Mouse (Mus musculus) layer of hippocampus, postnatal 36 days (tissue): ENCODE measurements around the gene Cisd1. TPM values are rescaled to one million over a fixed set of nuclear protein-coding genes. Genes with fewer than 3 reads are reported as not detected.

Experiments
- DNase-seq, 2 experiments: peaks; one replicate each; pipeline ENCODE4 v3.0.0; 2022
- total RNA-seq, 2 experiments: library from RNA; stranded (reverse); gene quantifications; 2 replicates each; pipeline ENCODE4 v1.2.3; 2021

Cisd1 gene
- total RNA-seq, 2 experiments from 2014 or later = 126 to 147 TPM

DNA sequence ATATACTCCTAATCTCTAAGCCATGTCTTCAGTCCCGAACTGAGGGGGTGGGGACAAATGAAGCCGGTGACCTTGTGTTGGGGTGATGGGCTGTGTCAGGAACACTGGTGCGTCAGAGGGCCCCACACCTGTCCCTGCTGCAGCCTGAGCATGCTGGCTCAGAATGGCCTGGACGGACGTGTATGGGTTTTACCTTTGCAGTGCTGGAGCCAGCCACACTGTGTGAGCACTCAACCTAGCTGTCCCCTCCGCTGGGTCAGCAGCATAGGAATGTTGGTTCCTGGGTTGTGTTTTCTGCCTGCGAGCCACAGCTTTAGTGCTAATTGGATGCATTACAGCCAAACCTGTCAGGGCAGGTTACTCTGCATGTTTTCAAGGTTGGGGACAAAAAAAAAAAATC, 18.6 kb downstream of the Cisd1 start:
- DNase-seq = no peak

DNA sequence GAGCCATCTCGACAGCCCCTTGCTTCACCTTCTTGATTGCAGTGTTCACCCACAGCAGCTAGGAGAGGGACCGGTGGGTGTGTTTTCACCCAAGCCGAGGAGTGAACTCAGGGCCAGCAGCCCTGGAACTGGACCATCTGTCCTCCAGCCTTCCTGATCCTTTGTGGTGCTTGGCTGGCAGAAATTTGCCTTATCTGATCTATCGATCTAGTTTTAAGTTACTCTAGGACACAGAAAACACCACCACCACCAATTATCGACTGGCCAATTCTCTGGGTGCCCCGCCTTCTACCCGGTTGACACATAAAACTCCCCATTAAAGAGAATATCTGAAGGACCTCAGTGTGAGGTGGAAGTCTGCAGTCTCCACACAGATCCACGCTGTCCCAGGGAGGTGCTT, 21.1 kb downstream of the Cisd1 start:
- no peak for DNase-seq

DNA sequence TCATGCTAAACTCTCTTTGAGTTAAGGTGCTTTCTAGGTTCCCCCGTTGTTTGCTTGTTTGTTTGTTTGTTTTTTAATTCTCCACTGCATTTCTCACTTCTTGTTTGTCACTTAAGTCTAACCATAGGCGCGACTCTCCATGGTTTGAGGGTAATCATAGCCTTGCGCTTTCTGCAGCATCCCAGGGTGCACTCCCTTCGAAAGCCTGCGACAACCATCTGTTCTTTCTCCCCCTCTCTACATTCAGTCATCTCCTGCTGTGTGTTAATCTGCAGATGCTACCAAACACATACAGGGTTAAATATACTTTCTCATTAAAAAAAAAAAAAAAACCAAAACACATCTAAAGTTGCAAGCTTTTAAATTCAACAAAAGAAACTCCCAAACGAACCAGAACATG, 28.3 kb downstream of the Cisd1 start:
- no peak for DNase-seq

GRCm38 (mm10) chr10:71316056-71316455, 28.7 kb downstream of the Cisd1 start:
- DNase-seq = no peak

DNA sequence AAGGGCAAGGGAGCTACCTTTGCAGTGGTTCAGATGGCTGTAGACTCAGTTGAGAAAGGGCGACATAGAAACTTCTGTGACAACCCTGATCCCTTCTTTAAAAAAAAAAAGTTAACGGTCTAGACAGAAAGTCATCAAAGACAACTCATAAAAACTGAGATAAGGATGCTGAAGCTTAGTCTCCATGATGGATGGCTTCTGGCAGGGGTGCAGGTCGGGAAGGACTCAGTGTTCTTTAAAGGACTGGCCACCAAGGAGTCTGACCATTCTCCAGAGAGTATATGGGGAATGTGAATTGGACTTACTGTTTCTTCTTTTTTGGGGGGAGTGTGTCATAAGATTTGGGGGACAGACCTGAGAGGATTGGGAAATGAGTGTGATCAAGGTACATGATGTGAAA, 30.2 kb downstream of the Cisd1 start:
- DNase-seq = no peak

- no peak for DNase-seq
Measured at GRCm38 (mm10) chr10:71310288-71310687, 34.5 kb downstream of the Cisd1 start.

DNA sequence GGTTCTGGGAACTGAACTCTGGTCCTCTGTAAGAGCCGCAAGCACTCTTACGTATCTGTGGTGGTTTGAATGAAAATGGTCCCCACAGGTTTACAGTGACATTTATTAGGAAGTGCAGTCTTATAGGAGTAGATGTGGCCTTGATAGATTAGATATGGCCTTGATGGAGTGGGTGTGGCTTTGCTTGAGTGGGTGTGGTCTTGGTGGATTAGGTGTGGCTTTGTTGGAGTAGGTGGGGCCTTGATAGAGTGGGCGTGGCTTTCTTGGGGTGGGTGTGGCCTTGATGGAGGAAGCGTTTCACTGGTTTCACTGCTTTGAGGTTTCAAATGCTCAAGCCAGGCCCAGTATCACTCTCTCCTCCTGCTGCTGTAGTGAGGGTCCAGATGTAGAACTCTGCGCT, 36.6 kb downstream of the Cisd1 start:
- no peak for DNase-seq

- no peak for DNase-seq
Measured at GRCm38 (mm10) chr10:71306759-71307158, 38.0 kb downstream of the Cisd1 start.

DNA sequence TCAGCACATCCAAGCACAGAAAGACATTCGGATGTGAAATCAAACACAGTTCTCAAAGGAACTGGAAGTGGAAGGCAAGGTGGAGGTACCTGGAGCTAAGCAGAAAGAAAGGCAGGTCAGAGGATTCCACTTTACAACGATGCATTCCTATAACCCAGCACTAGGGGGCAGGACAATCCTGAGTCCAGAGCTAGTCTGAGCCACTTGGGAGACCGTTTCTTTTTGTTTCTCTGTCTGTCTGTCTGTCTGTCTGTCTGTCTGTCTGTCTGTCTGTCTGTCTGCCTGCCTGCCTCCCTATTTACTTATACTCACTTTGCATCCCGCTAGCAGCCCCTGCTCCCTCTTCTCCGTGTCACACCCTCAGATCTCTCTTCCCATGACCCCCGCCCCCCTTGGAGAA, 38.6 kb downstream of the Cisd1 start:
- DNase-seq = no peak

GRCm38 (mm10) chr10:71302490-71302889, 42.3 kb downstream of the Cisd1 start:
- DNase-seq = no peak

- DNase-seq = no peak
Measured at GRCm38 (mm10) chr10:71300161-71300560, 44.6 kb downstream of the Cisd1 start.

DNA sequence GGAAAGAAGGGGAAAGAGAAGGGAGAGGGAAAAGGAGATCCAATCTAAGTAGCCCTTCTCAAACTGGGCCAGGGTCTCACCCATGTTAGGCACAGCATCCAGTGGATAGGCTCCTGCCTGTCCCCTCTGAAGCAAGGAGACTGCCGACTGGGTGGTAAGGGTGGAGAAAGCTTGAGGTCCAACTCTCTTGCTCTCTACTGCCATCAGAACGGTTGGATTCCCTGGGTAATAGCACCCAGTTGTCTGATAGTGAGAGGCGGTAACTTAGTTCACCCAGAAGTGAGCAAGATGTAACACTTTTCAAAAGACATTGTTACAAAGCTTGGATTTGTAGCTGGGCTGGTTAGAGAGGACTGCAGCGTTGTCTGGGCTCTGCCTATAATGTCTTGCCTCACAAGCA, 51.5 kb downstream of the Cisd1 start:
- no peak for DNase-seq

DNA sequence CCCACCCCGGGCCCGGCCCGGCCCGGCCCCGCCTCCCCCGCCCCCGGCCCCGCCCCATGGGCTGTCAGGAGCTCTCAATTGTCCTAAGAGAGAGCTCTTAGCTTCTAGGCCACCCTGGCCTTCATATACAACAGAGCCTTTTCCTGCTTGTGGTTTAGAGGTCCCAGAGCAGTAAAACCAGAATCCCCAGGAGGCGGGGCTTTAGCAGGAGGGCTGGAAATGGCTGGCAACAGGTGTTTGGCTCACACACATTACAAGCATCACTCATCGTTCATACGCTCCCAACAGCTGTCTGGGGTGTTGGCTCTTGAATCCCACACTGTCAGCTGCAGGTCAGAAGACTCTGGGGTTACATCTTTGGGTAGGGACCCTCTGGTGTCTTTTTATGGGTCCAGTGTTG, 52.5 kb downstream of the Cisd1 start:
- no peak for DNase-seq

DNA sequence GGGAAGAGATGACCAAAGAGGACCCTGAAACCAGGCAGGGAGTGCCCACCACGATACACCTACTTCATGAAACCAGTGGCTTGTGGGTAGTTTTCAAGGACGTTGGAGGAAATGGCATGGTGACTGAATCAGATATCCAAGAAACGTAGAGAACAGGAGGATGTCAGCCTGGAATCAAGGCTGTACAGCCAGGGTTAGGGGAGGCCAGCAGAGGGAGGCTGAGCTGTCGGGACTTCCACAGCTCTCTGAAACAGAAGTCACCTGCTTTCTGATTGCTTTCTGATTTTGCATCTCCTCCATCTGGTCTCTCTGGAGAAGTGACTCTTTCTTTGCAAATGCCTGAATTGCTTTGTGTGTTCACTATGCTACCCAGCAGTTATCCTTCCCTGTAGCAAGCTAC, 53.0 kb downstream of the Cisd1 start:
- DNase-seq = no peak

GRCm38 (mm10) chr10:71291179-71291661, 53.5 kb downstream of the Cisd1 start:
- DNase-seq = no peak

- peak; percentile 91 for DNase-seq
Measured at GRCm38 (mm10) chr10:71285126-71285580, 59.6 kb downstream of the Cisd1 start, which contains the start of gene Ube2d1. TSS of gene Ube2d1 (minus strand) at chr10:71285262.

DNA sequence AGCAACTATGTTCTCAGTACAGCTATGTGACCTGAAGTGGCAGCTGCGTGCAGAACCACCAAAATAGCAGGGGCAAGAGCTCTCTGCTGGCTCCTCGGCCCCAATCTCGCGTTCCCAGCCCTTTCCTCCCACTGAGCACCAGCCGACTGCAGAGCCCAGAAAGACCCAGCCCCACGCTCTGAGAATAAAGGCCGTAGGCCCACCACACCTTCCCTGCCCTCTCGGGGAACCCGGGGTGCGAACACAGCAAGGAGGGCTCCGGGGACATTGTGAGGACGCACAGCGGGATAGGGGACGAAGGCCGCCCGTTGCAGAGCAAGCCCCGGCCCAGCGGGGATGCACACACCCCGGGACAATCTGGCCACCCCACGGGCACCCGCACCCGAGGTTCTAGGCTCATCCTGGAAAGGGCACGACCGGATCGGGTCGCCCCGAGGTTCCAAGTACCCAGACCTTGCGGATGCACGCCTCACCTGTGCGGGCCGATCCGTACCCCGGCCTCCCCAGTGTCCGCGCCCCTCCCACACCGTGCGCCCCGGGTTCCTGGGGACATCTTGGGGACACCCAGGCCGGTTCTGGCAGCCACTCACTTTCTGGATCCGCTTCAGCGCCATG, 60.1 kb downstream of the Cisd1 start:
- DNase-seq = no peak

GRCm38 (mm10) chr10:71284131-71284510, 60.6 kb downstream of the Cisd1 start:
- no peak for DNase-seq

Other genes with a start within 250 kb of the Cisd1 start
- 1 to 10 TPM; 3.2 to 4.2 TPM for gene Bicc1, start 185.3 kb downstream of the Cisd1 start, total RNA-seq
- gene Tfam, start 106.7 kb downstream of the Cisd1 start, total RNA-seq = 10 to 100 TPM; 39.4 to 45.7 TPM
- 10 to 100 TPM; 53.1 to 53.2 TPM for gene Ube2d1, start 59.7 kb downstream of the Cisd1 start, total RNA-seq
- 10 to 100 TPM; 41.5 to 43.3 TPM for gene Ipmk, start 2.8 kb upstream of the Cisd1 start, total RNA-seq